Mouse (Mus musculus): ENCODE measurements around the gene Usp35.

DNA sequence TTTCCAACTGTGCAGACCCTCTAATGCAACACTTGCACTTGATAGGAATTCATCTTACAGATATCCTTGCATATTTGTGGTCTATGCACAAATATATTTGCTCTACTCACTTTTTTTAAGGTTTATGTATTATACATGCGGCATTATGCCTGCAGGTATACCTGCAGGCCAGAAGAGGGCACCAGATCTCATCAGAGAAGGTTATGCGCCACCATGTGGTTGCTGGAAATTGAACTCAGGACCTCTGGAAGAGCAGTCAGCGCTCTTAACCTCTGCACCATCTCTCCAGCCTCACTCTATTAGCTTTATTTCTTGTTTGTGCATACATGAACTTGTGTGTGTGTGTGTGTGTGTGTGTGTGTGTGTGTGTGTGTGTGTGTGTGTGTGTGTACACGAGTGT, 29.6 kb upstream of the Usp35 start:
- TF ChIP-seq CTCF (IDR thresholded peaks at IDR 0.05; ENCODE audit: extremely low read depth, insufficient read length, insufficient replicate concordance, low read depth, low read length) (peak; percentile 87; the same call in 1 of the 2 replicates), POLR2A (IDR thresholded peaks at IDR 0.05; ENCODE audit: low read depth, low read length) (no peak)

Measured in small intestine, adult 2 months (tissue).